Mouse (Mus musculus) myocyte (in vitro differentiated cells): ENCODE results near the gene Elovl4. TPM values are rescaled to one million over a fixed set of nuclear protein-coding genes. Genes with fewer than 3 reads are reported as not detected.

Experiments
- H3K27me3 ChIP-seq: one replicate; pipeline ENCODE4 v1.6.1; 2011; ENCODE audit not compliant: control insufficient read depth, insufficient read depth, insufficient read length
- H3K36me3 ChIP-seq: one replicate; pipeline ENCODE4 v1.6.1; 2011; ENCODE audit not compliant: control insufficient read depth, insufficient read depth
- H3K4me2 ChIP-seq: one replicate; pipeline ENCODE4 v1.6.1; 2011; ENCODE audit warnings: low read depth, control low read depth
- H3K4me3 ChIP-seq: one replicate; pipeline ENCODE4 v1.5.1; 2011; ENCODE audit warnings: mild to moderate bottlenecking, control low read depth, moderate library complexity
- H3K79me2 ChIP-seq: one replicate; pipeline ENCODE4 v1.6.1; 2011; ENCODE audit not compliant: control insufficient read depth, insufficient read depth
- H3ac ChIP-seq: one replicate; pipeline ENCODE4 v1.6.1; 2011; ENCODE audit not compliant: control insufficient read depth, insufficient read length
- CEBPB ChIP-seq: IDR thresholded peaks from 2 replicates; pipeline ENCODE4 v1.6.1; 2011; ENCODE audit warnings: mild to moderate bottlenecking, moderate library complexity; ENCODE audit not compliant: poor library complexity, insufficient read depth, severe bottlenecking
- E2F4 ChIP-seq: IDR thresholded peaks from one replicate; pipeline ENCODE4 v1.6.1; 2011; ENCODE audit warnings: mild to moderate bottlenecking, control low read depth, moderate library complexity; ENCODE audit not compliant: insufficient read depth
- MAX ChIP-seq: IDR thresholded peaks from one replicate; pipeline ENCODE4 v1.6.1; 2011; ENCODE audit warnings: low read depth, mild to moderate bottlenecking, control low read depth
- MYOD1 ChIP-seq, 3 experiments: IDR thresholded peaks; one replicate each; pipeline ENCODE4 v1.6.1; 2011; ENCODE audit warnings: control low read depth in 2 of 3, low read depth in 2 of 3, mild to moderate bottlenecking in 2 of 3, moderate library complexity in 1 of 3; ENCODE audit not compliant: insufficient read length in 2 of 3, control insufficient read depth in 1 of 3
- MYOG ChIP-seq, 3 experiments: IDR thresholded peaks; one replicate each; pipeline ENCODE4 v1.6.1; 2011; ENCODE audit warnings: control low read depth in 2 of 3, low read depth in 2 of 3, mild to moderate bottlenecking in 2 of 3; ENCODE audit not compliant: insufficient read length in 2 of 3, control insufficient read depth in 1 of 3, insufficient read depth in 1 of 3
- POLR2A ChIP-seq: IDR thresholded peaks from one replicate; pipeline ENCODE4 v1.6.1; 2011; ENCODE audit warnings: low read depth, mild to moderate bottlenecking, control low read depth, moderate library complexity; ENCODE audit not compliant: insufficient read length
- POLR2AphosphoS2 ChIP-seq: IDR thresholded peaks from one replicate; pipeline ENCODE4 v1.6.1; 2011; ENCODE audit warnings: low read depth, control low read depth; ENCODE audit not compliant: insufficient read length
- REST ChIP-seq: IDR thresholded peaks from one replicate; pipeline ENCODE4 v1.6.1; 2011; ENCODE audit warnings: mild to moderate bottlenecking, control low read depth, moderate library complexity; ENCODE audit not compliant: insufficient read depth, insufficient read length
- SRF ChIP-seq: IDR thresholded peaks from one replicate; pipeline ENCODE4 v1.6.1; 2011; ENCODE audit warnings: low read depth; ENCODE audit not compliant: control insufficient read depth, insufficient read length
- TCF12 ChIP-seq: IDR thresholded peaks from one replicate; pipeline ENCODE4 v1.6.1; 2011; ENCODE audit warnings: mild to moderate bottlenecking, control low read depth; ENCODE audit not compliant: poor library complexity, insufficient read depth, severe bottlenecking
- TCF3 ChIP-seq: IDR thresholded peaks from one replicate; pipeline ENCODE4 v1.6.1; 2011; ENCODE audit warnings: low read depth, control low read depth; ENCODE audit not compliant: insufficient read length
- USF1 ChIP-seq: IDR thresholded peaks from one replicate; pipeline ENCODE4 v1.6.1; 2011; ENCODE audit warnings: low read depth, mild to moderate bottlenecking, control low read depth, moderate library complexity
- polyA plus RNA-seq: library from polyadenylated mRNA; unstranded; fragments of >200 nt; fragmentation: generic; extraction: Trizol; gene quantifications from one replicate; pipeline ENCODE4 v1.2.1, GENCODE M21; 2012; ENCODE audit warnings: missing spikeins

The Elovl4 gene
- polyA plus RNA-seq, result 1.3 TPM

GRCm38 (mm10) chr9:83805977-83806815, at the start of gene Elovl4:
Gene Elovl4, minus strand, starts transcription at chr9:83806277.
- peak within 1 kb of the TSS; percentile 46 for H3ac ChIP-seq
- no peaks in the 10 kb centered on the region for H3K79me2 ChIP-seq
- peak within 1 kb of the TSS; percentile 26 for H3K4me3 ChIP-seq
- peaks cover 6% of the 10 kb centered on the region for H3K27me3 ChIP-seq
- H3K4me2 ChIP-seq, result peak within 1 kb of the TSS; percentile 87
- peak; percentile 68 for TF ChIP-seq POLR2A
- TF ChIP-seq MYOG (IDR thresholded peaks at IDR 0.05; ENCODE audit: control insufficient read depth in 1 of 3, insufficient read depth in 1 of 3, insufficient read length in 2 of 3, low read depth in 2 of 3), result no peak
- TF ChIP-seq CEBPB, result no peak
- peak; percentile 54 for TF ChIP-seq USF1
- TF ChIP-seq MYOD1 (IDR thresholded peaks at IDR 0.05; ENCODE audit: control insufficient read depth in 1 of 3, insufficient read length in 2 of 3, low read depth in 2 of 3), result no peak
- TF ChIP-seq SRF, result no peak
- peak; percentile 38 for TF ChIP-seq POLR2AphosphoS2
- no peak for TF ChIP-seq TCF3
- TF ChIP-seq REST, result no peak
- TF ChIP-seq TCF12, result no peak
- no peak for TF ChIP-seq MAX
- TF ChIP-seq E2F4, result no peak
- no peaks in the 10 kb centered on the region for H3K36me3 ChIP-seq

GRCm38 (mm10) chr9:83852464-83852863, 46.4 kb upstream of the Elovl4 start:
- H3K79me2 ChIP-seq, result no peaks in the 10 kb centered on the region
- H3K4me3 ChIP-seq, result no peak overlapping the region
- H3K36me3 ChIP-seq, result peaks cover 20% of the 10 kb centered on the region
- no peak for TF ChIP-seq TCF3
- TF ChIP-seq CEBPB, result no peak
- TF ChIP-seq POLR2AphosphoS2, result no peak
- TF ChIP-seq REST, result no peak
- no peak overlapping the region for H3K4me2 ChIP-seq
- H3K27me3 ChIP-seq, result no peaks in the 10 kb centered on the region
- no peak overlapping the region for H3ac ChIP-seq

GRCm38 (mm10) chr9:83834748-83835313, 28.8 kb upstream of the Elovl4 start:
- Histone ChIP-seq H3K4me2 (peak overlapping the region; percentile 60), H3ac (peak overlapping the region; percentile 91), H3K27me3 (no peaks in the 10 kb centered on the region), H3K36me3 (no peaks in the 10 kb centered on the region), H3K4me3 (peak overlapping the region; percentile 39), H3K79me2 (peaks cover 30% of the 10 kb centered on the region)
- no peak for TF ChIP-seq POLR2A
- no peak for TF ChIP-seq MAX
- no peak for TF ChIP-seq MYOD1 (IDR thresholded peaks at IDR 0.05; ENCODE audit: control insufficient read depth in 1 of 3, insufficient read length in 2 of 3, low read depth in 2 of 3)
- TF ChIP-seq REST, result no peak
- TF ChIP-seq SRF, result no peak
- no peak for TF ChIP-seq MYOG (IDR thresholded peaks at IDR 0.05; ENCODE audit: control insufficient read depth in 1 of 3, insufficient read depth in 1 of 3, insufficient read length in 2 of 3, low read depth in 2 of 3)
- no peak for TF ChIP-seq USF1
- TF ChIP-seq TCF12, result no peak
- TF ChIP-seq CEBPB, result no peak
- no peak for TF ChIP-seq TCF3
- TF ChIP-seq POLR2AphosphoS2, result no peak
- no peak for TF ChIP-seq E2F4

GRCm38 (mm10) chr9:83833811-83834747, 28.0 kb upstream of the Elovl4 start, which contains the start of gene Ttk:
Gene Ttk, plus strand, starts transcription at chr9:83834689.
- no peak for TF ChIP-seq SRF
- TF ChIP-seq MYOD1 (IDR thresholded peaks at IDR 0.05; ENCODE audit: control insufficient read depth in 1 of 3, insufficient read length in 2 of 3, low read depth in 2 of 3), result peak in 2 of 3 experiments; percentile 51 to 57
- no peak for TF ChIP-seq TCF12
- no peak for TF ChIP-seq TCF3
- no peak for TF ChIP-seq REST
- peak; percentile 99 for TF ChIP-seq E2F4
- peak; percentile 97 for TF ChIP-seq POLR2AphosphoS2
- TF ChIP-seq MYOG (IDR thresholded peaks at IDR 0.05; ENCODE audit: control insufficient read depth in 1 of 3, insufficient read depth in 1 of 3, insufficient read length in 2 of 3, low read depth in 2 of 3), result peak in 2 of 3 experiments; percentile 49 to 75
- peak; percentile 96 for TF ChIP-seq POLR2A
- TF ChIP-seq USF1, result peak; percentile 94
- no peak for TF ChIP-seq CEBPB
- TF ChIP-seq MAX, result no peak
- no peaks in the 10 kb centered on the region for H3K36me3 ChIP-seq
- H3ac ChIP-seq, result peak within 1 kb of the TSS; percentile 91
- H3K4me3 ChIP-seq, result peak within 1 kb of the TSS; percentile 39
- H3K4me2 ChIP-seq, result peak within 1 kb of the TSS; percentile 69
- H3K79me2 ChIP-seq, result peaks cover 30% of the 10 kb centered on the region
- no peaks in the 10 kb centered on the region for H3K27me3 ChIP-seq
